Mouse (Mus musculus) liver, embryonic 14.5 days (tissue): Measurements from ENCODE around the gene Gm26602. TPM values are rescaled to one million over a fixed set of nuclear protein-coding genes. Genes with fewer than 3 reads are reported as not detected.

Experiments used
- ATAC-seq: fragments of 200-750 bp; cut with Nextera tagmentation; 2 replicates; pipeline ENCODE4 v1.8.0; 2017; ENCODE audit warnings: moderate number of reproducible peaks, mild to moderate bottlenecking, moderate library complexity; ENCODE audit not compliant: insufficient read depth
- DNase-seq, 3 experiments: peaks; one replicate each; pipeline ENCODE4 v3.0.0-alpha.2; 2012 to 2013; ENCODE audit warnings: low read depth in 3 of 3, low spot score in 3 of 3
- H3K27ac ChIP-seq: fragments of 300-500 bp; sonication (generic); 2 replicates; pipeline ENCODE4 v1.5.1; 2014; ENCODE audit warnings: moderate library complexity, mild to moderate bottlenecking, control low read depth, inconsistent platforms
- H3K27me3 ChIP-seq: fragments of 300-500 bp; sonication (generic); 2 replicates; pipeline ENCODE4 v1.6.1; 2014; ENCODE audit warnings: mild to moderate bottlenecking, low read length, moderate library complexity; ENCODE audit not compliant: control insufficient read depth, insufficient read depth
- H3K36me3 ChIP-seq: fragments of 300-500 bp; sonication (generic); replicated peaks from 2 replicates; pipeline ENCODE4 v1.6.1; 2014; ENCODE audit warnings: low read depth; ENCODE audit not compliant: control insufficient read depth, insufficient read depth
- H3K4me1 ChIP-seq, 2 experiments: fragments of 200-500 bp in 1 of 2; fragments of 300-500 bp in 1 of 2; sonication (generic) in 1 of 2; replicated peaks; 2 replicates each; pipeline ENCODE4 v1.6.1; 2012 to 2014; ENCODE audit warnings: antibody characterized with exemption in 1 of 2, inconsistent platforms in 1 of 2, low read length in 1 of 2; ENCODE audit not compliant: control insufficient read depth in 2 of 2, insufficient read depth in 2 of 2
- H3K4me2 ChIP-seq: fragments of 300-500 bp; sonication (generic); 2 replicates; pipeline ENCODE4 v1.6.1; 2014; ENCODE audit warnings: low read depth, mild to moderate bottlenecking, control low read depth, moderate library complexity
- H3K4me3 ChIP-seq, 2 experiments: fragments of 200-500 bp in 1 of 2; fragments of 300-500 bp in 1 of 2; sonication (generic) in 1 of 2; 2 replicates each; pipeline ENCODE4 v1.5.1; 2012 to 2014; ENCODE audit warnings: low read depth in 2 of 2, low read length in 2 of 2, mild to moderate bottlenecking in 2 of 2, control low read depth in 1 of 2, inconsistent platforms in 1 of 2, moderate library complexity in 1 of 2; ENCODE audit not compliant: insufficient read depth in 1 of 2
- H3K9ac ChIP-seq: fragments of 300-500 bp; sonication (generic); replicated peaks from 2 replicates; pipeline ENCODE4 v1.6.1; 2014; ENCODE audit warnings: mild to moderate bottlenecking, control low read depth, moderate library complexity
- H3K9me3 ChIP-seq: fragments of 300-500 bp; sonication (generic); 2 replicates; pipeline ENCODE4 v1.6.1; 2016; ENCODE audit warnings: low read length, mixed read lengths; ENCODE audit not compliant: control insufficient read depth
- CTCF ChIP-seq: IDR thresholded peaks from 2 replicates; pipeline ENCODE4 v1.5.1; 2016; ENCODE audit warnings: antibody characterized with exemption, low read depth, control low read depth
- EP300 ChIP-seq: IDR thresholded peaks from 2 replicates; pipeline ENCODE4 v1.6.1; 2016; ENCODE audit warnings: antibody characterized with exemption, low read depth
- WGBS: fragments of 180-500 bp; shearing (Covaris S2); extraction: QIAGEN DNeasy Blood & Tissue Kit; methylation state at CpG from one replicate; pipeline ENCODE4 v1.1.7; 2014; ENCODE audit not compliant: insufficient replicate concordance; 5-methylcytosine and 5-hydroxymethylcytosine counted together
- polyA plus RNA-seq, 2 experiments: library from polyadenylated mRNA; depleted of rRNA in 1 of 2; stranded (reverse) in 1 of 2; unstranded in 1 of 2; fragments of >200 nt; fragmentation: Nextera tagmentation in 1 of 2; extraction: Ambion mirVana in 1 of 2; gene quantifications; 2 replicates each; pipeline versions ENCODE4 v1.2.1 to v1.2.3; 2012 to 2014

The Gm26602 gene
- polyA plus RNA-seq, 2 experiments: not detected

GRCm38 (mm10) chr10:79931797-79932196, 21.1 kb downstream of the Gm26602 start:
- H3K9me3 ChIP-seq: no peaks in the 10 kb centered on the region
- WGBS: 62% methylated on average over 9 of the region's 9 CpGs
- H3K9ac ChIP-seq: no peak overlapping the region
- no peak for ATAC-seq
- no peaks in the 10 kb centered on the region for H3K27me3 ChIP-seq
- H3K4me1 ChIP-seq: peaks cover 0 to 2% of the 10 kb centered on the region in 2 experiments; a peak in 3 of 4 replicates
- H3K27ac ChIP-seq: no peak overlapping the region
- no peak overlapping the region for H3K4me3 ChIP-seq
- H3K36me3 ChIP-seq: no peaks in the 10 kb centered on the region; the same call in 1 of the 2 replicates
- TF ChIP-seq CTCF (no peak), EP300 (no peak)
- DNase-seq: no peak
- H3K4me2 ChIP-seq: no peak overlapping the region

- Histone ChIP-seq H3K36me3 (no peaks in the 10 kb centered on the region; the same call in 1 of the 2 replicates), H3K9me3 (no peaks in the 10 kb centered on the region), H3K27me3 (no peaks in the 10 kb centered on the region), H3K4me1 (peaks cover 0 to 7% of the 10 kb centered on the region in 2 experiments; a peak in 3 of 4 replicates), H3K4me2 (no peak overlapping the region), H3K27ac (no peak overlapping the region), H3K4me3 (no peak overlapping the region), H3K9ac (no peak overlapping the region)
- DNase-seq (no peak), ATAC-seq (no peak)
- TF ChIP-seq EP300 (no peak), CTCF (no peak)
- WGBS: 60% methylated on average over 8 of the region's 8 CpGs
Observed at GRCm38 (mm10) chr10:79932736-79933135, 22.1 kb downstream of the Gm26602 start.

GRCm38 (mm10) chr10:79933145-79933679, 22.6 kb downstream of the Gm26602 start:
- 65% methylated on average over 9 of the region's 9 CpGs for WGBS
- no peaks in the 10 kb centered on the region for H3K27me3 ChIP-seq
- no peak for ATAC-seq
- DNase-seq: no peak
- H3K9me3 ChIP-seq: no peaks in the 10 kb centered on the region
- peaks cover 0 to 11% of the 10 kb centered on the region in 2 experiments; a peak in 3 of 4 replicates for H3K4me1 ChIP-seq
- TF ChIP-seq EP300 (no peak), CTCF (no peak)
- H3K27ac ChIP-seq: no peak overlapping the region
- H3K36me3 ChIP-seq: no peaks in the 10 kb centered on the region; the same call in 1 of the 2 replicates
- H3K9ac ChIP-seq: no peak overlapping the region
- H3K4me2 ChIP-seq: no peak overlapping the region
- no peak overlapping the region for H3K4me3 ChIP-seq

GRCm38 (mm10) chr10:79933861-79934260, 23.2 kb downstream of the Gm26602 start:
- WGBS: 80% methylated on average over 6 of the region's 6 CpGs
- no peak for TF ChIP-seq EP300
- TF ChIP-seq CTCF: no peak
- Histone ChIP-seq H3K36me3 (no peaks in the 10 kb centered on the region; the same call in 1 of the 2 replicates), H3K4me1 (peaks cover 0 to 11% of the 10 kb centered on the region in 2 experiments; a peak in 3 of 4 replicates), H3K4me3 (no peak overlapping the region), H3K9ac (no peak overlapping the region), H3K9me3 (no peaks in the 10 kb centered on the region), H3K27me3 (no peaks in the 10 kb centered on the region), H3K27ac (no peak overlapping the region), H3K4me2 (no peak overlapping the region)
- DNase-seq: no peak
- ATAC-seq: no peak

GRCm38 (mm10) chr10:79934272-79934721, 23.6 kb downstream of the Gm26602 start:
- WGBS: 59% methylated on average over 13 of the region's 13 CpGs
- DNase-seq (no peak), ATAC-seq (no peak)
- H3K4me3 ChIP-seq: no peak overlapping the region
- no peak overlapping the region for H3K27ac ChIP-seq
- H3K9ac ChIP-seq: no peak overlapping the region
- no peaks in the 10 kb centered on the region for H3K9me3 ChIP-seq
- no peaks in the 10 kb centered on the region for H3K27me3 ChIP-seq
- TF ChIP-seq EP300 (no peak), CTCF (no peak)
- H3K36me3 ChIP-seq: no peaks in the 10 kb centered on the region; the same call in 1 of the 2 replicates
- H3K4me2 ChIP-seq: no peak overlapping the region
- peaks cover 0 to 11% of the 10 kb centered on the region in 2 experiments; a peak in 3 of 4 replicates for H3K4me1 ChIP-seq
